Mouse (Mus musculus) heart, adult 2 months (tissue): ENCODE measurements at regions not wholly inside any gene's neighbourhood (a gene's known extent, or its start where the extent isn't known, plus 50 kb on each side); places are given as distances from the start of the nearest gene placed in this dataset.

Source experiments
- CTCF ChIP-seq: fragments of 200-600 bp; IDR thresholded peaks from 2 replicates; pipeline ENCODE4 v1.8.1; 2022; ENCODE audit warnings: antibody characterized with exemption, mild to moderate bottlenecking, moderate library complexity
- EP300 ChIP-seq: fragments of 200-500 bp; IDR thresholded peaks from 2 replicates; pipeline ENCODE4 v1.6.1; 2011; ENCODE audit warnings: low read depth, low read length, control low read depth; ENCODE audit not compliant: insufficient read depth
- POLR2A ChIP-seq: fragments of 200-500 bp; IDR thresholded peaks from 2 replicates; pipeline ENCODE4 v1.6.1; 2011; ENCODE audit warnings: mild to moderate bottlenecking, low read depth, low read length, control low read depth; ENCODE audit not compliant: insufficient read depth

- TF ChIP-seq POLR2A (no peak), CTCF (no peak), EP300 (no peak)
Measured at GRCm38 (mm10) chr12:16181599-16181998, 364.9 kb upstream of the Trib2 start.
